Mouse (Mus musculus) embryonic facial prominence, embryonic 14.5 days (tissue): ENCODE measurements around the gene Tnk2. TPM values are rescaled to one million over a fixed set of nuclear protein-coding genes. Genes with fewer than 3 reads are reported as not detected.

ENCODE experiments used
- ATAC-seq: fragments of 200-750 bp; cut with Nextera tagmentation; 2 replicates; pipeline ENCODE4 v1.8.0; 2017; ENCODE audit warnings: low read depth, moderate number of reproducible peaks, moderate TSS enrichment
- DNase-seq: peaks from one replicate; pipeline ENCODE4 v3.0.0-alpha.2; 2015; ENCODE audit warnings: low spot score
- H3K27ac ChIP-seq: fragments of 300-500 bp; sonication (generic); replicated peaks from 2 replicates; pipeline ENCODE4 v1.5.1; 2014; ENCODE audit warnings: low read depth, mild to moderate bottlenecking, low read length, moderate library complexity
- H3K27me3 ChIP-seq: fragments of 300-500 bp; sonication (generic); replicated peaks from 2 replicates; pipeline ENCODE4 v1.6.1; 2014; ENCODE audit warnings: low read length; ENCODE audit not compliant: control insufficient read depth, insufficient read depth
- H3K36me3 ChIP-seq: fragments of 300-500 bp; sonication (generic); 2 replicates; pipeline ENCODE4 v1.6.1; 2014; ENCODE audit warnings: low read length, mixed read lengths; ENCODE audit not compliant: control insufficient read depth, insufficient read depth
- H3K4me1 ChIP-seq: fragments of 300-500 bp; sonication (generic); 2 replicates; pipeline ENCODE4 v1.6.1; 2014; ENCODE audit warnings: antibody characterized with exemption, low read length; ENCODE audit not compliant: control insufficient read depth, insufficient read depth
- H3K4me2 ChIP-seq: fragments of 300-500 bp; sonication (generic); 2 replicates; pipeline ENCODE4 v1.6.1; 2014; ENCODE audit warnings: low read depth, mild to moderate bottlenecking, low read length, moderate library complexity, mixed read lengths
- H3K4me3 ChIP-seq: fragments of 300-500 bp; sonication (generic); 2 replicates; pipeline ENCODE4 v1.5.1; 2014; ENCODE audit warnings: low read depth, mild to moderate bottlenecking, low read length
- H3K9ac ChIP-seq: fragments of 300-500 bp; sonication (generic); 2 replicates; pipeline ENCODE4 v1.6.1; 2014; ENCODE audit warnings: low read depth, mild to moderate bottlenecking, low read length, moderate library complexity, mixed read lengths
- H3K9me3 ChIP-seq: fragments of 300-500 bp; sonication (generic); 2 replicates; pipeline ENCODE4 v1.6.1; 2016; ENCODE audit warnings: low read length; ENCODE audit not compliant: control insufficient read depth
- WGBS: fragments of 180-500 bp; shearing (Covaris S2); extraction: QIAGEN DNeasy Blood & Tissue Kit; methylation state at CpG from one replicate; pipeline ENCODE4 v1.1.7; 2014; 5-methylcytosine and 5-hydroxymethylcytosine counted together
- polyA plus RNA-seq: library from polyadenylated mRNA; unstranded; fragments of >200 nt; fragmentation: Nextera tagmentation; extraction: Ambion mirVana; gene quantifications from 2 replicates; pipeline ENCODE4 v1.2.1, GENCODE M21; 2014

Gene Tnk2
- polyA plus RNA-seq, 1 experiment from 2014 or later, result 14.8 TPM

DNA sequence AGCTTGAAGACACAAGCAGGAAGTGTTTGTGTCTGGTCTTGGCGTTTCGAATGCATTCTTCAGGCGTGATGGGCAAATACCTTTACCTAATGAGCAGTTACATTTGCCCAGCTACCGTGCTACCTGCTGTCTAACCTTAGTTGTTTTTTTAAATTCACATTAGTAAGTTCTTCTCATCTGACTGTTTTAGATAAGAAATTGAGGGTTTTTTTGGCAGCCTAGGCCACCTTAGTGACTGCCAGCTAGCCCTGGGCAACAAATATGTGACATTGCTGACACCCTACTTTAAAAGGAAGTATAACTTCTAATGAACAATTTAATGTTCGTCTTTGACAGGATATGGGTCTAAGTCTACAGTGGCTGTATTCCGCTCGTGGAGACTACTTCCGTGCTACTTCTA lies 15.5 kb upstream of the Tnk2 start:
- Histone ChIP-seq H3K4me1 (no peaks in the 10 kb centered on the region), H3K9me3 (no peaks in the 10 kb centered on the region), H3K4me2 (no peak overlapping the region), H3K27me3 (no peaks in the 10 kb centered on the region), H3K27ac (no peak overlapping the region), H3K9ac (no peak overlapping the region), H3K36me3 (peaks cover 69% of the 10 kb centered on the region), H3K4me3 (no peak overlapping the region)
- ATAC-seq (no peak), DNase-seq (no peak)
- 92% methylated on average over 8 of the region's 8 CpGs for WGBS

DNA sequence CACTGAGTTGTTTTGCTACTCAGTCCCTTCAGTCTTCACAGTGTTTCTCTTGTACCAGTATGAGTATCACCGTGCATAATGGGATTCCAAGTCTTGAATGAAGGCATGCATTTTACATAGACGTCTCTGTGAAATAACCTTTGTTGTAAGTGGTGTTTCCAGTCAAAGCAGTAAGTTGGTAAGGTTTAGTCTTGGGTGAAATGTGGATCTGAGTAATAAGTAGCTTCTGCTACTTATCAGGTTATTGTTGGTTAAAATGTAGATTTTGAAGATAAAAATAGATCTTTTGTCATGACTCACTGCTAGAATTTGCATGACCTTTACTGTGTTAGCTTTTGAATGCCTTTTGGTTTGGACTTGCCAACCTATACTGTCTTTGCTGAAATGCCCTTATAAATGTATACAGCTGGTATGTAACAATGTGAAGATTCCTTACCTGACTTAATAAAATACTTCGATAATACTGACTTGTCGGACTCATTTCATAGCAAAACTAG lies 11.3 kb upstream of the Tnk2 start:
- Histone ChIP-seq H3K4me1 (no peaks in the 10 kb centered on the region), H3K4me2 (no peak overlapping the region), H3K4me3 (no peak overlapping the region), H3K27ac (no peak overlapping the region), H3K36me3 (peaks cover 34% of the 10 kb centered on the region), H3K9me3 (no peaks in the 10 kb centered on the region), H3K27me3 (no peaks in the 10 kb centered on the region), H3K9ac (no peak overlapping the region)
- WGBS, result 88% methylated on average over 4 of the region's 4 CpGs
- no peak for ATAC-seq
- DNase-seq, result no peak

DNA sequence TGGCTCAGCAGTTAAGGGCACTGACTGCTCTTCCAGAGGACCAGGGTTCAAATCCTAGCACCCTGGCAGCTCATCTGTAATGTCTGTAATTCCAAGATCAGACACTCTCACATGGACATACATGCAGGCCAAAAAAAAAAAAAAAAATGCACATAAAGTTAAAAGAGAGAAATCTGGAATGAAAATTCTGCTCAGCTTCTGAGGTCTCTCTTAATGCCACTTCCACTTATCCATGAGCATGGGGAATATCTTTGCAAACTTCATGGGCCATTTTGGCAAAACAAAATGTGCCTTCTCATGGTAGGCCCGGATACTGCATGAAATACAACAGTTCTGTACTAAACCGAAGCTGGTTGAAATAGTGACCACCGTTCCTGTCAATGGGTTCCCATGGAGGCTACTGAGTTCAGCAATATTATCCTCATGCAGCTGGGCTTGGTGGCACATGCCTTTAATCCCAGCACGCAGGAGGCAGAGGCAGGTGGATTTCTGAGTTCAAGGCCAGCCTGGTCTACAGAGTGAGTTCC lies 10.1 kb upstream of the Tnk2 start:
- no peak for DNase-seq
- no peak for ATAC-seq
- H3K27ac ChIP-seq, result no peak overlapping the region
- H3K4me3 ChIP-seq, result no peak overlapping the region
- H3K9me3 ChIP-seq, result no peaks in the 10 kb centered on the region
- no peaks in the 10 kb centered on the region for H3K4me1 ChIP-seq
- H3K36me3 ChIP-seq, result peaks cover 27% of the 10 kb centered on the region
- no peak overlapping the region for H3K4me2 ChIP-seq
- WGBS, result 98% methylated on average over 4 of the region's 4 CpGs
- H3K9ac ChIP-seq, result no peak overlapping the region
- H3K27me3 ChIP-seq, result no peaks in the 10 kb centered on the region

DNA sequence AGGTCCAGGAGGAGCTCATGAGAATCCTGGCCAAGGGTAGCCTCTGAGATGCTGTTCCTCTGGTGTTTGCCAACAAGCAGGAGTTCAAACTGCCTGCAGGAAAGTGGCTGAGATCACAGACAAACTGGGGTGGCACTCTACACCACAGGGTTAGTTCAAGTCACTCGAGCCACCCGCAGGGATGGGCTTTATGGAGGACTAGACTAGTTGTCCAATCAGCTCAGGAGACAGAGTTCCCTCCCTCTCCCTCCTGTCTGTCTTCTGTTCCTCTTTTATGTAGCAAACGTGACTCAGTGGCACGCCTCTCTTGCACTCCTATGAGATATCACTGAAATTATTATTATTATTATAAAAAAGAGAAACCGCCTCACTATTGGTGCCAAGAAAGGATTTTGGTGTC lies 9.5 kb upstream of the Tnk2 start:
- ATAC-seq (no peak), DNase-seq (no peak)
- H3K4me2 ChIP-seq, result no peak overlapping the region
- no peak overlapping the region for H3K4me3 ChIP-seq
- H3K27ac ChIP-seq, result no peak overlapping the region
- no peak overlapping the region for H3K9ac ChIP-seq
- 77% methylated on average over 5 of the region's 5 CpGs for WGBS
- H3K9me3 ChIP-seq, result no peaks in the 10 kb centered on the region
- no peaks in the 10 kb centered on the region for H3K4me1 ChIP-seq
- H3K36me3 ChIP-seq, result peaks cover 21% of the 10 kb centered on the region
- H3K27me3 ChIP-seq, result no peaks in the 10 kb centered on the region

DNA sequence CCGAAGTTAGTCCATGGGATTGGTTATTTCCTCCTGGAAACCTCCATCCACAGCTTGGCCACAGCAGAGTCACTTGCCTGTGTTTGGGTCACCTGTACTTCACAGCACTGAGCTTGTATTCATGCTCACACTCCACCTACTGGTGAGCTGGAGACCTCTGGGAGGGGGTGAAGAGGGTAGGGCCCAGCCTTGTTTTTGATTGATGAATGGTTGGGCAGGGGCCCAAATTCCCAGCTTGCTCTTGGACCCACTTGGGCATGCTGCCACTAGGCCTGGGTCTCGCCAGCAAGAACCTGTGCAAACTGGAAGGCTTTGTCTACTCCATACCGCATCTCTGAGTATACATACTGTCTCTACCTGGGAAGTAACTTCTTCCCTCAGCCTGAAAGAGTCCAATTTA lies 8.4 kb upstream of the Tnk2 start:
- DNase-seq (peak; percentile 59), ATAC-seq (peak; percentile 55; the same call in 1 of the 2 replicates)
- no peaks in the 10 kb centered on the region for H3K9me3 ChIP-seq
- no peak overlapping the region for H3K4me2 ChIP-seq
- H3K4me3 ChIP-seq, result no peak overlapping the region
- H3K36me3 ChIP-seq, result peaks cover 11% of the 10 kb centered on the region
- no peak overlapping the region for H3K9ac ChIP-seq
- H3K27ac ChIP-seq, result no peak overlapping the region
- no peaks in the 10 kb centered on the region for H3K4me1 ChIP-seq
- H3K27me3 ChIP-seq, result no peaks in the 10 kb centered on the region
- 81% methylated on average over 3 of the region's 3 CpGs for WGBS

DNA sequence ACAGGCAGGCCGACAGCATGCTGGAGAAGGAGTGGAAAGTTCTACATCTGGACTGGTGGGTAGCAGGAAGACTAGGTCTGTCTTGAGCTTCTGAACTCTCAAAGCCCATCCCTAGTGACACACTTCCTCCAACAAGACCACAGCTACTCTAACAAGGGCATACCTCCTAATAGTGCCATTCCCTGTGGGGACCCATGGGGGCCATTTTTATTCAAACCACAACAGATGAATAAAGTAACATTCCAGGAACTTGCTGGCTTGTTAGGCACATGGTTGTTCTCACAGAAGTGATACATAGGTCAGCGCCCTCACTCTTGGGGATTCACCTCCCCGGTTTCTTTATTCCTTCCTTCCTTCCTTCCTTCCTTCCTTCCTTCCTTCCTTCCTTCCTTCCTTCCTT lies 7.3 kb upstream of the Tnk2 start:
- Histone ChIP-seq H3K9ac (no peak overlapping the region), H3K36me3 (peaks cover 7% of the 10 kb centered on the region), H3K9me3 (no peaks in the 10 kb centered on the region), H3K4me1 (no peaks in the 10 kb centered on the region), H3K27ac (no peak overlapping the region), H3K27me3 (no peaks in the 10 kb centered on the region), H3K4me3 (no peak overlapping the region), H3K4me2 (no peak overlapping the region)
- DNase-seq (no peak), ATAC-seq (no peak)
- WGBS, result 78% methylated on average over 3 of the region's 3 CpGs

DNA sequence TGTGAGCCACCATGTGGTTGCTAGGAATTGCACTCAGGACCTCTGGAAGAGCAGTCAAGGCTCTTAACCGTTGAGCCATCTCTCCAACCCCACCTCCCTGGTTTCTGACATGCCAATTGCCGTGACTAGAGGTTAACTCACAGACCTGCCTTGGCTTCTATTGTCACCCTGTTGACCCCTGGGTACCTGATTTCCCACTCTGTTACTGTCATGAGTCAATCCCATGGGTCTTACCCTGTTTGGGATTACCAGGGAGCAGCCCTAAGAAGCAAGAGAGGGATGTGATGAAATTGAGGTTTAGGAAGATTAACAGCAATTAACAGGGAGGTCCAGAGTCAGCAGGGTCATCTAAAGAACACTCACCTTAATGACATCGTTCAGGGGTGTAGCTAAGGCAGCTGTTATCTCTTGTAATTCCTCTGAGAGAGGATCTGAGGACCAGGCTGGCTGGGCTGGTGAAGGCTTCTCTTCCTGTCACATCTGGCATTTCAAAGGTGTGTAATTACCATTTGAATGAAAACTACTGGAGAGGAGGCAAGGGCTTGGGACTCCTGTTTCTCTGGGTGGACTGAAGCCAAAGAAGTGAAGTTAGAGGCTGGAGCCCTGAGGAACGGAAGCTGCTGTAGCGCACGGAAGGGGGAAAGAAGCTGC lies 6.7 kb upstream of the Tnk2 start:
- no peak overlapping the region for H3K27ac ChIP-seq
- H3K4me3 ChIP-seq, result no peak overlapping the region
- H3K4me1 ChIP-seq, result no peaks in the 10 kb centered on the region
- H3K27me3 ChIP-seq, result no peaks in the 10 kb centered on the region
- peaks cover 5% of the 10 kb centered on the region for H3K36me3 ChIP-seq
- no peak overlapping the region for H3K4me2 ChIP-seq
- 35% methylated on average over 6 of the region's 6 CpGs for WGBS
- no peak for ATAC-seq
- H3K9ac ChIP-seq, result no peak overlapping the region
- no peak for DNase-seq
- H3K9me3 ChIP-seq, result no peaks in the 10 kb centered on the region

GRCm38 (mm10) chr16:32638476-32638875 lies 5.2 kb upstream of the Tnk2 start:
- H3K9ac ChIP-seq, result no peak overlapping the region
- H3K4me1 ChIP-seq, result no peaks in the 10 kb centered on the region
- H3K27me3 ChIP-seq, result no peaks in the 10 kb centered on the region
- no peak overlapping the region for H3K4me2 ChIP-seq
- no peaks in the 10 kb centered on the region for H3K9me3 ChIP-seq
- DNase-seq (peak; percentile 91), ATAC-seq (peak; percentile 67; the same call in 1 of the 2 replicates)
- H3K4me3 ChIP-seq, result no peak overlapping the region
- H3K36me3 ChIP-seq, result no peaks in the 10 kb centered on the region
- WGBS, result 10% methylated on average over 8 of the region's 8 CpGs
- H3K27ac ChIP-seq, result no peak overlapping the region

- no peak for ATAC-seq
- peak; percentile 76 for DNase-seq
- Histone ChIP-seq H3K27me3 (no peaks in the 10 kb centered on the region), H3K27ac (no peak overlapping the region), H3K4me1 (peaks cover 4% of the 10 kb centered on the region), H3K4me2 (no peak overlapping the region), H3K9ac (no peak overlapping the region), H3K4me3 (no peak overlapping the region), H3K36me3 (no peaks in the 10 kb centered on the region), H3K9me3 (no peaks in the 10 kb centered on the region)
- WGBS, result 41% methylated on average over 5 of the region's 5 CpGs
These were observed 3.6 kb upstream of the Tnk2 start for GRCm38 (mm10) chr16:32640096-32640495.
